Mouse (Mus musculus) cerebellum, adult 2 months (tissue): ENCODE results near the gene Klhdc8b.

ENCODE experiments used
- CTCF ChIP-seq: fragments of 200-500 bp; IDR thresholded peaks from 2 replicates; pipeline ENCODE4 v1.5.1; 2011; ENCODE audit warnings: low read depth, mild to moderate bottlenecking, control low read depth, low read length, moderate library complexity, borderline replicate concordance; ENCODE audit not compliant: insufficient read depth
- POLR2A ChIP-seq: fragments of 200-500 bp; IDR thresholded peaks from 2 replicates; pipeline ENCODE4 v1.6.1; 2011; ENCODE audit warnings: low read length, control low read depth, borderline replicate concordance; ENCODE audit not compliant: insufficient read depth

DNA sequence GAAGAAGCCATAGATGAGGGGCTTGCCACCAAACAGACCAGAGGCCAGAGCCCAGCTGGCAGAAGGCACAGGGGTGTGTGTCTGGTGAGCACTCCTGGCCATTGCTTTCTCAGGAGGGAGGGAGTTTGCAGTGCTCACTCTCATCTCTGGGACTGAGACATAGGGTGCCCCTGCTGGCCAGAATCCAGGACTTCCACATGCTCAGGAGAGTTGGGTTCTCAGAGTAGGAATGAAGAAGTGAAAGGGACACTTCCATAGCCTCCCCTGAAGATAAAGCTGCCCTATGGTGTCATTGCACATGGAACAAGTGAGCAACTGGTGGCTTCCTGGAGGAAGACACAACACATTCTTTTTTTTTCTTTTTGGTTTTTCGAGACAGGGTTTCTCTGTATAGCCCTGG lies 13.1 kb upstream of the Klhdc8b start:
- TF ChIP-seq POLR2A: no peak
- no peak for TF ChIP-seq CTCF
